Mouse (Mus musculus) NIH3T3 (cell line): ENCODE results near the gene Gimap5.

Source experiments
- DNase-seq: peaks from one replicate; pipeline ENCODE4 v3.0.0-alpha.2; 2012; ENCODE audit warnings: low read depth

Gimap5 gene

DNA sequence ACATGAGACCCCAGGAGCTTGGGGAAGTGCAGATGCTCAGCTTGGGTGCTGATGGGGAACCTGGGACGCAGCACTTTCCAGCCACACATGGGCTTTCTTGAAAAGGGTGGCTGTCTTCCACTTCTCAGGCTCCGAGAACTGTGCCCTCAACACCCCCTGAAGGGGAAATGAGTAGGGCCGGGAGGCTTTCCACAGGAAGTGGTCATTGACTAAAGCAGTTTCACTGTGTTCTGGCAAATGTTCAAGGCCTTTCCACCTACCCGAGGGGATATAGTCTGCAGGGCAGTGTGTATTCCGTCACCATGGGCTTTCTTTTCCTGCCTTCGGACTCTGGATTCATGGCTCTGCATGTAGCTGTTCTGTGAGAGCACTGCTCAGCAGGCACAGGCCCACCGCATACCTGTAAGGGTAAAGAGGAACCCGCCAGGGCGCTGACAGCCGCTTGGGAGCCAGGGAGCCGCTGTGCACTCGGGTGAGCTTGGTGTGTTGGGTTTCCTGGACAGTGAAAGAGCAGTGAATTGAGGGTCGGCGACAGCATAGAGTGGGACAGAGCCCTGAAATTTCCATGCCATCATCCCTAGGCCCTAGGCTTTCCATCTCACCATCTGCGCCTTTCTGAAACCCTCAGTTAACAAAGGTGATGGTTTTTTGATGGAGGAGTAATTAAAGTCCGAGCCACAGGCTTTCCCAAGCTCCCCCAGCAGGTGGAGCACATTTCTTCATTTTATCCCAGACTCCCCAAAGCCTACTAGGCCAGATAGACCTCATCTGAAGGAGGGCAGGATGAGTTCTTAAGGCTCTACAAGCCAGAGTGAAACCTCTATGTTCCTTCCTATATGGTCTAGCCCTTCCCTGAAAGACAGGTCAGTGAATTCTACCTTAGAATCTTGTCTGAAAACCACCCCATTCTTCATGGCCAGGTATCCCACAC, at the start of gene Gimap5:
Gene Gimap5, plus strand, starts transcription at position 239 of the 931 bp plus-strand sequence.
- DNase-seq: peak; percentile 50

DNA sequence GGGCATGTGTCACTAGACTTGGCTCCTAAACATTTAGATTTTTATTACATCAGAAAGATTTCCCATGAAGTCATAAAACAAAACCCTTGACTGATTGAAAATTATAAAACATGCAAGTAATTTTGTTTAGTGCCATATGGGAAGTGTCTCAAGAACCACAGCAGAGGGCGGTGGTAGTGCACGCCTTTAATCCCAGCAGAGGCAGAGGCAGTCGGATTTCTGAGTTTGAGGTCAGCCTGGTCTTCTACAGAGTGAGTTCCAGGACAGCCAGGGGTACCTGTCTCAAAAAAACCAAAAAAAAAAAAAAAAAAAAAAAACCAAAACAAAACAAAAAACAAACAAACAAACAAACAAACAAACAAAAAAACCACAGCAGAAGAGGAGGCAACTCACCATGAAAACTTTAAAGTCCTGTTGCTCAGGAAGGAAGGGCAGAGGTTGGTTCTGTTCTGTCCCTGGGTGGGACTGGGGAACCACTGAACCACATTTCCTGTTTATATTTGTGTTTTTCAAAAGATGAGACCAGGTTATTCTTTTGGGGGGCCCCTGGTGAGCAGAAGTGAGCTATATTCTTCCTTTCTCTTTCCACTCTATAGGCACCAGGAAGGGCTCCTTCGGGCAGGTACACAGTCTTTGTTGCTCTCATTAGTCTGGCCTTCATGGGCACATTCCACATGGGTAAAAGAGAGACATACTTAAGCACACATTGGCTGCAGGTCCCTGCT, 49.0 kb upstream of the Gimap5 start:
- no peak for DNase-seq

DNA sequence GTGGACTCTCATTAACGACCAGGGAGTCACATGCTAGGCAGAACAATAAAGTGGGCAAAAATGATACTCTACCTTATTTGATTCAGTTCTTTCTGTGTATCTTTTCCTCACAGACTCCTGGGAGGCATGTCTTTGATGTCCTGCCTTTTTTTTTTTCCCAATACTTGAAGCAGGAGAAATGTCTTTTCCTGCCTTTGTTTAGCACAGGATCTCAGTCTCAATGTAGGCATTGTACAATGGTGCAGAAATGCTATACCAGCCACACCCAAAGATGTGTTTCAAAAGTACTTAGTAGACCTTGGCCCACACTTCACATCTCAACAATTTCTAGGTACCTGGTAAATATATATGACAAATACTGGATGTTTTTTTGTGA, 48.5 kb upstream of the Gimap5 start:
- no peak for DNase-seq

DNA sequence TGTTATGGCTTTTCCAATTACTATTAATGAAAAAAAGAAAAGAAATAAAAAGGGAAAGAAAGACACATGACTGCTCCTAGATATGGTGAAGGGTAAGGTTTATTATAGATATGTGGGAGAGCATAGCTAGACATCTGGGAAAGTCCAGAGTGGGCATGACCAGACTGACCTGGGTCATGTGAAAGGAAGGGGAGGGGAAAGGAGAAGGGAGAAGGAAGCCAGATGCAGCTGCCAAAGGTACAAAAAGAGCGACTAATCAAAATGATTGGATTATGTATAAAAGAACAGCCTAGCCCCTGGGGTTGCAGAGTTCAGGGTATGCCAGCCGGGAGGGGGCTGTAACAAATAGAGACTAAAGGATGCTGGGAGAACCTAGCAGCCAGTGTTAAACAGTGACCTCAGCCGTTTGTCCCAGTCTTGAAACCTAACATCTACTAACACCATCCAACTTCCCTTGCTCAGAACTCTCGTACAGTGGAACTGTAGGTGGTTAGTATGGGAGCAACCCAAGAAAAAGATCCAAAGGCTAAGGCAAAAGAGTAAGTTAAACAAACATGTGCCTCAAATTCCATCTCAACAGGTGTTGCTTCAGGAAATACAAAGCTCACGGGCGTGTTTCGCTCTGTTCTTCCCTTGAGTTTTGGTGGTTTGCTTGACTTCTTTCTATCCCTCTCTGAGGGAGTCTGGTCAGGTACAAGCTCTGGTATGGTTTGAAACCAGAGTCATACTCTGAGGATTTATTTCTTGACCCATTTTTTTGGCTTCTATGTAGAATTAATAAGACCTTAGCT, 47.7 kb upstream of the Gimap5 start:
- no peak for DNase-seq

DNA sequence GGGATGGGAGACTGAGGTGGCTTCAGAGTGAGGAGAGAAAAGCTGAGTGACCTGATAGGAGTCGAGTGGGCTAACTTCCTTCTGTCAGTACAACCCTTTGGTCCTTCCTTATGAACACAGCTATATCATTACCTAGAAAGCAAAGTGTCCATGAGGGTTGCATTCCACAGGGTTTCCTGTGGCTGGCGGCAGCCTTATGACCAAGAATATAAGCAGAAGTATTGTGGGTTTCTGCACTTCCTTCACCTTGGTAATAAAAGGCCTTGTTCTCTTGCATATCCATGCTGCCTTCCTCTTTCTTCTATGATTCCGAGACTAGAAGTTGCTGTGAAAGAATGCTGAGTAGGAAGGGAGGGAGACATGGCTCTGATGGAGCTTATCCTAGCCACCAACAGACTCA, 47.1 kb upstream of the Gimap5 start:
- no peak for DNase-seq

DNA sequence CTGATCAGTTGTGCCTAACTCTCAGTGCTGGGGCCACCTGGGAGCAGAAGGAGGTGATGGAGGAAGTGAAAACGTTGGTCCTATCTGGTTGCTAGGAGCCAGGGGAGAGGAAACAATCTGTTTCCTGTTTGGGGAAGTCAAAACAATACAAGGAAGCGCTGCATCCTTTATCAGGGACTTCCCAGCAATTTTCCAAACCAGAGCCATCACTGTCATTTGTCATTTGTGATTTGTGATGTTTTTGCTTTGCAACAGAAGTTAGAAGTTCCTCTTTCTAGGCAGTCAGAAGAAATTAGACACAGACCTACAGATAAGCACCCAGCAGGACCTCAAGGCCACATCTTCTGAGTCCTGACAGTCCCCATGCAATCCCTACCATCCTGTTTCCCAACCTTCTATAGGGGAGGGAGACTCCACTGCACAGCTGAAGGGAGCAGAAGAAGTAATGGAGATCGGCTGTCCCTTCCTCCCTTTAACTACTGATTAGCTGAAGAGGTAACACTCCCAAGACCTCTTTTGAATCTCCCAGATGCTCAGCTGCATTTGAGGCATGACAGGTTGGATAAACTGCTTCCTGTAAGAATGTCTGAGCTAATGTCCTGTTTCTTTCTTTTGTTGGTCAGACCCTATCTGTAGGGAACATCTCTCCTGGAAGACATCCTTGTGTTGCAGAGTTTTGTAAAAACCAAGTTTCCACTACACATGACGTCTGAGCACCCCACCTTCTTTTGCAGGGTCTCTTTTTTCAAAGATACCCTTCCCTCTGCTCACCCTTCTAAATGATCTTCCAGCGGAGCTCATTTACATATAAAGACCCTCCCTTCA, 45.5 kb upstream of the Gimap5 start:
- DNase-seq: no peak

DNA sequence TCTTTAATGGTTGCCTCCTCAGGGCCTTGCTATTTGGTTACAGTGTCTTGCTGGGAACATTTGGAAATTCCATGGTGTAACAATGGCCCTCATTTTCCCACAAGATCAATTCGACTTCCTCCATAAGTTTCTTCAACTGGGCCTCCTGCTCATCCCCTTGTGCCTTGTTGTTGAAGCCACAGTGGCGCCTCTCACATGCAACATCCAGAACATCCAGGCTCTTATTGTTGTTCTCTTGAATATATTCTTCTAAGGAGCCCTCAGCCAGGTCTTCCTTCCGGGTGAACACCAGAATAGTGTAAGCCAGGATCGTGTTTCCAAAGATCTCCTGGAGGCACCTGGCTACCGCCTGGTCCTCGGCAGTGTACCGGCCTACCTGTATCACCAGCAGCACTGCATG, 43.9 kb upstream of the Gimap5 start:
- DNase-seq: no peak

DNA sequence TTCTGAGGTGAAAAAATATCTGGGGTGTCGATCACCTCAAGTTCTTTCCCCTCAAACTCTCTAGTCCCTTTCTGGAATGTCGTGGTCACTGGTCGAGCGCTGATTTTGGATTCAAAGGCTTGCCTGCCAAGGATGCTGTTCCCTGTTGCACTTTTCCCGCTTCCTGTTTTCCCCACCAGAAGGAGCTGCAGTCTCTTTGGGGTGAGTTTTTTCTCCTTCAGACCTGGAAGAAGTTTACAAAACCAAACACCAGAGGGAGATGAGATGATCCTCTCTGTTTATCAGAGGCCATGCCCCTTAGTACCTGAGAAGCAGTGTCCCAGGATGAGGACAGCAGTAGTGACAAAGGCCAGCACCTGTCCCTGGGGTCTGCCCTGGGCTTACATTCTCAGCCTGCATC, 43.4 kb upstream of the Gimap5 start:
- no peak for DNase-seq

DNA sequence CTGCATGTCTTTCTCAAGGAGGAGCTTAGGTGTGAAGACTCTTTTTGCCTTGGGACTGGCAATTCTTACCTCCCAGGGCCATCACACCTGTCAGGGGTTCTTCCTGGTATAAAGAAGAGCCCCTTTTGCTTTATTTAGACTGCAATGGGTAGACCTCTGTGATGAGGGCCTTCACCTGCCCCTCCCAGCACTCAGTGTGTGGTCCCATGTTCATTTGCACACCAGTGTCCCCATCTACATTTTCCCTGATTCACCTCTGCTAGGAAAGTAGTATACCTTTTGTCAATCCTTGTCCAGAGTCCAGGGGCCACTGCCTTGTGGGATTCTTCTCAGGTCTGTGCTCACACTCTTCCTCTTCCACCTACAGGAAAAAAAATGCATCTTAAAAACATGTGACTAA, 41.9 kb upstream of the Gimap5 start:
- DNase-seq: no peak

DNA sequence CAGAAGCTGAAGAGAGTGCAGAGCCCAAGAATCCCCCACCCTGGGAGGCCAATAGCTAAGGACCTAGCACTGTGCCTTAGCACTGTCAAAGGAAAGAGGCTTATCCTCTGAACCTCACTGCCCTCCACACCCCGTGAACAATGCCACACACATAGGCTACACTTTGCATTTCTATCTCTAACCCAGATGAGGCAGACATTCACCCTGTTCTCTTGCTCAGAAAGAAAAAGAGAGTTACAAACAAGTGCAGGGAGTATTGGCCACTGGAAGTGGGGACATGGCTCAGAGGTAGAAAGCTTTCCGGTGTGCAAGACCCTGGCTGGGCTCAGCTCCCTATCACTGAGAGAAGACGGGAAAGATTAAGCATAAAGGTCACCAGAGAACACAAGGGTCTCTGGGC, 39.9 kb upstream of the Gimap5 start:
- no peak for DNase-seq

DNA sequence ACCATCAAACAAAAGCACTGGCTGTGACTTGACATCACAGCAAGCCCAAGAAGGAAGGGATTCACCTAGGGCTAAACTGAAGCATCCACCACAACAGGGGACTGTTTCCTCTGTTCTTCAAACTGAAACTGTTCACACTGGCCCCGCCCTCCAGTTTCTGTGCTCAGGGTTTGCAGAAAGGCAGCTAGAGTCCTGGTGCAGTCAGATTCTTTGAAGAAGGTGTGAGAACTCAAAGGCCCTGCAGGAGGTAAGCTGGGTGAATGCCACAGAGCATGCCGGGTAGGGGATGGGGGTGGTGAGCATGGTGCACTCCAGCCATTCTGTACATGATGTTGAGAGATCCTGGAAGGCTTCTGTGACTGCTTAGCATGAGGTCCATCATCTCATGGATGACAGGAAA, 27.5 kb upstream of the Gimap5 start, which contains the start of the genes Gm28053 and Gimap7:
Gene Gm28053, plus strand, starts transcription at position 153 of the 400 bp plus-strand sequence.
Gene Gimap7, plus strand, starts transcription at position 167 of the 400 bp plus-strand sequence.
- no peak for DNase-seq

DNA sequence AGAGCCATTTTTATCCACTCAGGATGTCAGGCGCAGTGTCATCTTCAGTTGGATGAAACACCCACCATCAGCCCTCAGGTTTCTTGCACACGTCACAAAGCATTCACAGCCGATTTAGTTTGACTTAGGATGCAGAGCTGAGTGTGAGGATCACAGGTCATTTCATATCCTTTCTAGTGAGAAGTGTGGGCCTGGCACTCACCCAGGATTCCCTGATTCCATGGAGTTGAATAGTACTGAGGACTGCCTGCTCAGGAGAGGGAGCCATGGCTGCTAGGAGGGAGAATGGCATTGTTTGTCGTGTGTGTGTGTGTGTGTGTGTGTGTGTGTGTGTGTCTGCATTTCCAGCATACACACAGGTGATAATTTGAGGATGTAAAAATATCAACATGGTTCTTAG, 25.7 kb upstream of the Gimap5 start:
- no peak for DNase-seq

DNA sequence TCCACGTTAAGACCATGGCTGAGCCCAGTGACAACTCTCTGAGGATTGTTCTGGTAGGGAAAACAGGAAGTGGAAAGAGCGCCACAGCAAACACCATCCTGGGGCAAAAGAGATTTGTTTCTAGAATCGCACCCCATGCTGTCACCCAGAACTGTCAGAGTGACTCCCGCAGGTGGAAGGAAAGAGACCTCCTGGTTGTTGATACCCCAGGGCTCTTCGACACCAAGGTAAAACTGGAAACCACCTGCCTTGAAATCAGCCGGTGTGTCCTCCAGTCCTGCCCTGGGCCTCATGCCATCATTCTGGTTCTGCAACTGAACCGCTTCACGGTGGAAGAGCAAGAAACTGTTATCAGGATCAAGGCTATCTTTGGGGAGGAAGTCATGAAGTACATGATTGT, 22.5 kb upstream of the Gimap5 start:
- DNase-seq: no peak

DNA sequence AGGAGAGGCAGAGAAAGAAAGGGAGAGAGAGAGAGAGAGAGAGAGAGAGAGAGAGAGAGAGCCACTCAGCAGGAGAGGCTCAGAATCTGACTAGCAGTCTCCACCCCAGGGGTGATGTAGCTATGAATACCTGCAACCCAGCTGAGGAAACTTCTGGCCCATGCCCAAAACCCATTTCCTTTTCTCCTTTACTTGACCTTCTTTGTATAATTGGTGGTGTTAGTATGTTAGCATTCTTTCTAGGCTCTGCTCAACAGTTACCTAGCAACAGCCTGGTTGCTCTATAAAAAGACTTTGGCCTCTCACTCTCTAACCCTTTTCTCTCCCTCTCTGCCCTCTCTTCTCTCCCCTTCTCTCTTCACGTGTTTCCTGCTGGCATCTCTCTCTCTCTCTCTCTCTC, 20.5 kb upstream of the Gimap5 start:
- no peak for DNase-seq

DNA sequence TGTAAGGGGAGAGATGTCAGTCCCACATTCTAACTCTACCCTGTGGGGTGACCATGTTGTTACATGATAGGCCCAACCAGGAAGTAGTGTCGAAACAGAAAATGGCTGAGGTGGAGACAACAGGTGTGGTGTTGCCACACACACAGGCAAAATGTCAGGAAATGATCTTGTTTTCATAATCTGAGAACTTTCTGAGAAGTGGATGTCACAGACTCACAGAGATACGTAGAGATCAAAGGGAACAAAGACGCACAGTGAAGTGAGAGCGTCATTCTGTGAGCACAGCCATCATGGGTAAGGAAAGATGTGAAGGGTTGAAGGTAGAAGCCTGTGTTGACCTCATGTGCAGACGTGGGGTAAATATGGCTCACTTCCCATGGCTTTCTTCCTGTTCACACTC, 18.2 kb upstream of the Gimap5 start:
- DNase-seq: no peak

DNA sequence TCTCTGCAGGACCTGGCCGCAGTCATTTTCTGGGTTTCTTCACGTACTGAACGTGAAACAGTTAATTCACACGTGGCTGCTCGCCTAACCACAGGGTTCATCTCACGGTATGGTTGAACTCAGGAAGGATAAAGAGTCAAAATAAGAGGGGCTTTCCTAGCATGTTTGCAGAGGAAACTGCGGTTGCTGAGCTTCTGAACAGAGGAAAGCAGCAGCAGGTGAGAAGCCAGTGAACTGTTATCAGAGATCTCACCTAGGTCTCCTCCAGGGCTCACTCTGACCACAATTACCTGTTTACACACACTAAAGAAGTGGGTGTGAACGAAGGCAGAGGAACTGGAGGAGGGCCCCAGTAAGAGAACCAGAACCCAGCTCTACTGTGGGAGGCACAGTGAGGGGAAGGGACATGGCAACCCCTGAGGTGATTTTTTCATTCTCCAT, 13.1 kb upstream of the Gimap5 start:
- no peak for DNase-seq

DNA sequence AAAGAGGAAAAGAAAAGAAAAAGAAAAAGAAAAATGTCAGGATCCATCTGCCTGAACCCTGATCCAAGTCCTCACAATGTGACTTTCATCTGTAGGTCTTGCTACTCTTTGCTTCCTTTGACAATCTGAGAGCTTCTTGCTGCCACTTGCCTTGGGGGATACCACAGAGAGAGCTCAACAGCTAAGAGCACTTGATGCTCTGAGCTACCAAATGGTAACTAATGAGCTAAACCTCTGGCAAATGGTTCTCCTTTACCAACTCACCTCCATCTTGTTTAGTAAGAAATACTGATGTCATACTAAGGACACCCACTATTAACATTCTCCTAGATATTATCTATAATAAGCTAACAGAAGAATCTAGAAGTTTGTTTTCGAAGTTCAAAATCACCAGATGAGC, 12.3 kb upstream of the Gimap5 start:
- DNase-seq: no peak

DNA sequence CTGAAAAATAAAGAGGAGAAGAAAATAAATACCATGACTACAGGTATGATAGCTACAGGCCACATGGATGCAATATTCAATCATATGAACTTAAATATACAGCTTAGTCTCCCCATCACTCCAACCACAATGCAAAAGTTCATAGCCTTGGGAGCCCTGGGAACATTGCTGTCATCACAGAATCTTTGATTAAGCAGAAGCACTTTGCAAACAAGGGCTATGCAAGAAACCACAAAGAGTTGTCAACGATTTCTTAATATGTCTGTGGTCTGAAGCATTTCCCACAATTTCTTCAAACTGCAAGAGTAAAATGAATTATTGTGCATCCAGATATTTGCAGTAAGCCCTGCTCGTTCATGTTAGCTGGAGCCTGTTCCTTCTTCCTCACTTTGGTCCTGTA, 8.9 kb upstream of the Gimap5 start:
- no peak for DNase-seq

DNA sequence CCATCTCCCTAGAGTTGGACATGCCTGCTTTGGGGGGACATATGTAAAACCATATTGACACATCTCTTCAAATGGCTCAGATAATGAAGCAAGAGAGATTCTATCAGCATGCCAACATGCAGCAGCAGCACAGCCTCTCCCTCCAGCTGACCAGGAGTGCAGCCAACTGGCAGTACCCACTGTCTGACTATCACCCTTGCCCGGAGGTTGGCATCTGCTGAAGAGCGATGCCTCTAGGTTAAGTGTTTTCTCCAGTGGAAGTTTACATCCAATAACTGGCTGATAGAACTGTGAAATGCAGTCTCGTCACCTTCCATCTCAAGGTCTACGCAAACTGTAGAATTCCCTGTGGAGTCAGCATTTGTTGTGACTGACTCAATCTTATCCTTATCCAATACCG, 8.3 kb upstream of the Gimap5 start:
- DNase-seq: no peak

DNA sequence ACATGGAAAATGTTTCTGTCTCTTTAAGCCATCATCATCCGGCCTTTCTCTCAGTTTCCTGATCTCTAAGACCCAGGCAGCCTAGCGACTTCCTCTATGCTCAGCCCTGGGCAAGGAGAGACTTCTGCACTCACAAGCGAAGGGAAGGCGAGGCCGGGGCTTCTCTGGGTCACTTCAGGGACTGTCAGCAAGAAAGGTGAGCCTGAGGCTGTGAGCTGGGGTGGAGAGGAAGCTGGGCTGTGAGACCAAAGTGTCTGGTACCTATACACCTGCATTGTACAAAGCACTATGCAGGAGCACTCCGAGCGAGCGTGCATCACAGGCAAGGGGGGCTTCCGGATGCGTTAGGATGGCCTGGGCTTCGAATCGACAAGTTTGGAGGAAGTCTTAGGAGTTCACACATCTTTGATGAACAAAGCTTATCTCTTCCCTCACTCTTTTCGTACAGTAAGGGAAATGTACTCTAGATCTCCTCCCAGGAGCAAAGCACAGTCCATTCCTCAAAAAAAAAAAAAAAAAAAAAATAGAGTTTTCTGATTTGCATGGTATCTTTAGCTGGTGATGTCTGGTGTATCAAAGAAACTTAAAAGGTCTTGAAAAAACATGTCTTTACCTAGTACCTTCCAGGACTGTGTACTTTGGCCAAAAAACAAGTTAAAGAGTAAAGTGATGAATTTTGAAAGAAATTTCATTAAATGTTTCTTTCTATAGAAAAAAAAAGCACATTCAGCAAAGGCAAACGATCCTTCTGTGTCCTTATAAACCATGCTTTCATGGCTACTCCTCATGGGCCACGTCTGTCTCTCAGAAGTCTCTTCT, 6.8 kb upstream of the Gimap5 start, which contains the start of gene Gimap1:
Gene Gimap1, plus strand, starts transcription at position 94 of the 819 bp plus-strand sequence.
- DNase-seq: no peak

DNA sequence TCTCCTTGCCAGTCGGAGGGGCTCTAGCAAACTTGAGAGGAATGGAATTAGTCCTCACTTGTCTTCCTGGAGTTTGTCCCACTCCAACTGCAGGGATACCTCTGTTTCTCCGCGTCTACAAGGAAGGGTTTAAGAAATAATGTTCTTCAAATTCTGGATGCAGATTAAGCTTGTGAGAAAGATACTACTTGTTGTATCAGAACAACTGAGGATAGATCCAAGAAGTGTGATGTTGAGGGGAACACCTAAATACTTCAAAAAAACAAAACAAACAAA, 6.3 kb upstream of the Gimap5 start:
- no peak for DNase-seq
